Mouse (Mus musculus): ENCODE measurements around the gene Srcap.

- no peak for TF ChIP-seq CTCF (IDR thresholded peaks at IDR 0.05; ENCODE audit: insufficient read depth, low read length)
- no peak for TF ChIP-seq POLR2A (IDR thresholded peaks at IDR 0.05; ENCODE audit: borderline replicate concordance, extremely low read depth, low read depth, low read length)
Observed at GRCm38 (mm10) chr7:127476855-127477254, 34.9 kb upstream of the Srcap start.

Measured in lung, adult 2 months (tissue).